Mouse (Mus musculus) liver, adult 2 months (tissue): ENCODE results near the gene Ankrd6. TPM values are rescaled to one million over a fixed set of nuclear protein-coding genes. Genes with fewer than 3 reads are reported as not detected.
A peak's percentile ranks its signal among the peaks of the same experiment; 100 is the strongest.

Experiments
- DNase-seq: peaks from one replicate; pipeline ENCODE4 v3.0.0-alpha.2; 2011; ENCODE audit warnings: low read depth, low spot score; ENCODE audit errors: extremely low read depth
- H3K27ac ChIP-seq: fragments of 200-500 bp; replicated peaks from 2 replicates; pipeline ENCODE4 v1.5.1; 2012; ENCODE audit warnings: low read depth, mild to moderate bottlenecking, control low read depth, inconsistent platforms, low read length; ENCODE audit not compliant: insufficient read depth
- H3K27me3 ChIP-seq: fragments of 200-500 bp; 2 replicates; pipeline ENCODE4 v1.6.1; 2012; ENCODE audit warnings: mild to moderate bottlenecking, moderate library complexity, low read length, inconsistent platforms; ENCODE audit not compliant: control insufficient read depth, insufficient read depth
- H3K36me3 ChIP-seq: fragments of 200-500 bp; 2 replicates; pipeline ENCODE4 v1.6.1; 2012; ENCODE audit warnings: low read length, inconsistent platforms; ENCODE audit not compliant: control insufficient read depth, insufficient read depth
- H3K4me1 ChIP-seq: fragments of 200-500 bp; 2 replicates; pipeline ENCODE4 v1.6.1; 2011; ENCODE audit warnings: low read length; ENCODE audit not compliant: control insufficient read depth, insufficient read depth
- H3K4me3 ChIP-seq: fragments of 200-500 bp; 2 replicates; pipeline ENCODE4 v1.5.1; 2011; ENCODE audit warnings: low read depth, mild to moderate bottlenecking, control low read depth, low read length, moderate library complexity; ENCODE audit not compliant: insufficient read depth
- H3K79me2 ChIP-seq: fragments of 200-500 bp; 2 replicates; pipeline ENCODE4 v1.6.1; 2012; ENCODE audit warnings: inconsistent platforms, mild to moderate bottlenecking, low read length, moderate library complexity; ENCODE audit not compliant: control insufficient read depth, insufficient read depth
- H3K9ac ChIP-seq: fragments of 200-500 bp; 2 replicates; pipeline ENCODE4 v1.6.1; 2012; ENCODE audit warnings: low read depth, mild to moderate bottlenecking, control low read depth, inconsistent platforms, low read length
- CTCF ChIP-seq: fragments of 200-500 bp; IDR thresholded peaks from 2 replicates; pipeline ENCODE4 v1.5.1; 2011; ENCODE audit warnings: low read depth, low read length, control low read depth
- POLR2A ChIP-seq: fragments of 200-500 bp; IDR thresholded peaks from 2 replicates; pipeline ENCODE4 v1.6.1; 2011; ENCODE audit warnings: low read length, control low read depth; ENCODE audit not compliant: insufficient read depth; ENCODE audit errors: extremely low read depth
- WGBS: fragments of 180-500 bp; shearing (Covaris S2); methylation state at CpG from one replicate; pipeline ENCODE4 v1.1.7; 2018; 5-methylcytosine and 5-hydroxymethylcytosine counted together
- polyA plus RNA-seq: library from polyadenylated mRNA; depleted of rRNA; stranded (reverse); fragments of >200 nt; gene quantifications from 2 replicates; pipeline ENCODE4 v1.2.3, GENCODE M21; 2012
- total RNA-seq: library from RNA; depleted of rRNA; stranded (reverse); fragments of >200 nt; gene quantifications from 2 replicates; pipeline ENCODE4 v1.2.3, GENCODE M21; 2014

Gene Ankrd6
- total and polyA plus RNA-seq, 2 experiments: 0.07 to 0.28 TPM

GRCm38 (mm10) chr4:32916689-32917385, 33.8 kb downstream of the Ankrd6 start:
- Histone ChIP-seq H3K4me1 (no peaks in the 10 kb centered on the region), H3K27me3 (0 out of 2 replicates have a peak, but pooled peaks cover 2% of the 10 kb centered on the region), H3K27ac (no peak overlapping the region), H3K9ac (no peak overlapping the region), H3K4me3 (no peak overlapping the region), H3K79me2 (no peaks in the 10 kb centered on the region), H3K36me3 (no peaks in the 10 kb centered on the region)
- DNase-seq: no peak
- WGBS: 68% methylated on average over 6 of the region's 6 CpGs
- TF ChIP-seq CTCF: no peak
- no peak for TF ChIP-seq POLR2A

GRCm38 (mm10) chr4:32915928-32916327, 34.7 kb downstream of the Ankrd6 start:
- Histone ChIP-seq H3K36me3 (no peaks in the 10 kb centered on the region), H3K79me2 (no peaks in the 10 kb centered on the region), H3K9ac (no peak overlapping the region), H3K27ac (no peak overlapping the region), H3K27me3 (0 out of 2 replicates have a peak, but pooled peaks cover 2% of the 10 kb centered on the region), H3K4me1 (no peaks in the 10 kb centered on the region), H3K4me3 (no peak overlapping the region)
- TF ChIP-seq POLR2A (no peak), CTCF (no peak)
- DNase-seq: no peak
- 56% methylated on average over 8 of the region's 8 CpGs for WGBS

GRCm38 (mm10) chr4:32909996-32910395, 40.6 kb downstream of the Ankrd6 start:
- H3K36me3 ChIP-seq: no peaks in the 10 kb centered on the region
- H3K79me2 ChIP-seq: no peaks in the 10 kb centered on the region
- no peak overlapping the region for H3K27ac ChIP-seq
- TF ChIP-seq POLR2A: no peak
- TF ChIP-seq CTCF: no peak
- no peak overlapping the region for H3K4me3 ChIP-seq
- DNase-seq: no peak
- H3K9ac ChIP-seq: no peak overlapping the region
- no peaks in the 10 kb centered on the region for H3K4me1 ChIP-seq
- no peaks in the 10 kb centered on the region for H3K27me3 ChIP-seq
- WGBS: 98% methylated on average over 1 of the region's 1 CpGs

GRCm38 (mm10) chr4:32909241-32909979, 41.2 kb downstream of the Ankrd6 start:
- Histone ChIP-seq H3K79me2 (no peaks in the 10 kb centered on the region), H3K9ac (no peak overlapping the region), H3K4me1 (no peaks in the 10 kb centered on the region), H3K4me3 (no peak overlapping the region), H3K27me3 (no peaks in the 10 kb centered on the region), H3K36me3 (no peaks in the 10 kb centered on the region), H3K27ac (no peak overlapping the region)
- no peak for DNase-seq
- no peak for TF ChIP-seq CTCF
- TF ChIP-seq POLR2A: no peak
- 83% methylated on average over 3 of the region's 3 CpGs for WGBS

GRCm38 (mm10) chr4:32907631-32908030, 43.0 kb downstream of the Ankrd6 start:
- Histone ChIP-seq H3K9ac (no peak overlapping the region), H3K4me1 (no peaks in the 10 kb centered on the region), H3K27ac (no peak overlapping the region), H3K27me3 (no peaks in the 10 kb centered on the region), H3K79me2 (no peaks in the 10 kb centered on the region), H3K36me3 (no peaks in the 10 kb centered on the region), H3K4me3 (no peak overlapping the region)
- WGBS: 91% methylated on average over 3 of the region's 3 CpGs
- TF ChIP-seq CTCF (no peak), POLR2A (no peak)
- DNase-seq: no peak

DNA sequence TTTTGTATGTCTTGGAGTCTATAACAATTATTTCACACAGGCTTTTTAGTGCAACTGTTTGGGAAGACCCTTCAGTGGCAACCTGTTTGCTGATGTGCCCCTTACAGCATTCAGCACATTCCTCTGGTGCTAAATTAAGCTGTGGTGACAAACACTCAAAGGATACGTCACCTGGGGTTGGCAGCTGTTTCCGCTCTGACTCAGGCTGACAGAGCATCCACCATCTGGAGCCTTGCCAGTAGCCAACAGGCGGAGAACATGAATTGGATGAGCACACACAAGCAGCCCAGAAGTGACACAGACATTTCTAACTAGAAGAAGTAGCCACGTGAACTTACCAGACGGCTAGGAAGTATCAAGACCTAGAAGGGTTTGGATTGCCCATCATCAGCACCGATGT, 44.0 kb downstream of the Ankrd6 start:
- Histone ChIP-seq H3K27me3 (no peaks in the 10 kb centered on the region), H3K4me3 (no peak overlapping the region), H3K36me3 (no peaks in the 10 kb centered on the region), H3K9ac (no peak overlapping the region), H3K27ac (no peak overlapping the region), H3K4me1 (no peaks in the 10 kb centered on the region), H3K79me2 (no peaks in the 10 kb centered on the region)
- peak; percentile 5 for DNase-seq
- 48% methylated on average over 6 of the region's 6 CpGs for WGBS
- TF ChIP-seq POLR2A: no peak
- TF ChIP-seq CTCF: no peak
